Mouse (Mus musculus): ENCODE measurements around the gene Ncor1. TPM values are rescaled to one million over a fixed set of nuclear protein-coding genes. Genes with fewer than 3 reads are reported as not detected.

Ncor1 gene
- 110 and 127 TPM in 2 replicates for polyA plus RNA-seq (2012; rRNA removed)

DNA sequence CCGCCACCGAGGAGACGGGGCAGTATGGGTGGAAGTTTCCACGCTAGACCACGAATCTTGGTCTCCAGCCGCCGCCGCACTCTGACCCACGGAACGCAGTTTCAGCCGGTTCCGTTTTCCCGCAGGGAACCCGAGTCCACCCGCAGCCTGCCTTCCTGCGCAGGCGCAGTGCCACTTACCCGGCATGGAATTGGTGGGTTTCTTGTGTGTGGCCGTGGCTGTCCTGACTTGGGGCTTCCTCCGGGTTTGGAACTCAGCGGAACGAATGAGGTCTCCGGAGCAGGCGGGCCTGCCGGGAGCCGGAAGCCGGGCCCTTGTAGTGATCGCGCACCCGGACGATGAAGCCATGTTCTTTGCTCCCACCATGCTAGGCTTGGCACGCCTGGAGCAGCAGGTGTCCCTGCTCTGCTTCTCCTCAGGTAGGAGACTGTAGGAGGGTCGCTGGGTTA, at the start of gene Ncor1, which contains the start of gene Pigl:
Gene Ncor1, minus strand, starts transcription at position 266 of the 449 bp plus-strand sequence.
Gene Pigl, plus strand, starts transcription at position 185 of the 449 bp plus-strand sequence.
- under 1% methylated on average over 33 of the region's 33 CpGs for WGBS
- H3K4me1 ChIP-seq (ENCODE audit: control insufficient read depth, insufficient read depth, low read length), result no peaks in the 10 kb centered on the region; the same call in 1 of the 2 replicates
- TF ChIP-seq CTCF (conservative IDR thresholded peaks at IDR 0.05; ENCODE audit: insufficient read depth, insufficient read length, low read depth, low read length) (no peak), POLR2A (IDR thresholded peaks at IDR 0.05; ENCODE audit: low read depth, low read length) (peak; percentile 50)
- DNase-seq, result peak; percentile 91
- no peaks in the 10 kb centered on the region for H3K27me3 ChIP-seq (replicated peaks; ENCODE audit: control insufficient read depth, insufficient read depth, low read length)
- no peaks in the 10 kb centered on the region for H3K36me3 ChIP-seq (ENCODE audit: control insufficient read depth, insufficient read depth, low read length)
- peak within 1 kb of the TSS; percentile 94 for H3K27ac ChIP-seq (ENCODE audit: insufficient read depth, low read depth, low read length)
- peak within 1 kb of the TSS; percentile 97 for H3K4me3 ChIP-seq (ENCODE audit: insufficient read depth, low read depth, low read length)

DNA sequence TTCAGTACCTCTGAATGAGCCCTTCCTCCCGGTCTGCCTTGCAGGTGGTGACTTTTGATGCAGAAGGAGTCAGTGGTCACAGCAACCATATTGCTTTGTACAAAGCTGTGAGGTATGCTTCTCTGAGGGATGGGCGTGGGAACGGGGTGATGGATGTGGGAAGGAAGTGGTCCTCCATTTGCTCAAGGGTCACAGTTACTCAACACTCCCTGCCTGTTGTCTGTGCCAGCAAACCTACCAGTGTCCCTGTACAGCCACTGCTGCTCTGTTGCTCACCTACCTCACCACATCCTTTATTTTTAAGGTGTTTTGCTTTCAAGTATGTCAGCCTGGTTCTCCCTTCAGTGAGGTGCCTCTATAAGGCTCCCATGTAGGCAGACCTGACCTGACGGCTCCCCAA, 49.3 kb upstream of the Ncor1 start:
- Histone ChIP-seq H3K27ac (ENCODE audit: insufficient read depth, low read depth, low read length) (no peak overlapping the region), H3K27me3 (replicated peaks; ENCODE audit: control insufficient read depth, insufficient read depth, low read length) (no peaks in the 10 kb centered on the region), H3K36me3 (ENCODE audit: control insufficient read depth, insufficient read depth, low read length) (no peaks in the 10 kb centered on the region), H3K4me1 (ENCODE audit: control insufficient read depth, insufficient read depth, low read length) (no peaks in the 10 kb centered on the region), H3K4me3 (ENCODE audit: insufficient read depth, low read depth, low read length) (no peak overlapping the region)
- TF ChIP-seq CTCF (conservative IDR thresholded peaks at IDR 0.05; ENCODE audit: insufficient read depth, insufficient read length, low read depth, low read length), result no peak
- TF ChIP-seq POLR2A (IDR thresholded peaks at IDR 0.05; ENCODE audit: low read depth, low read length), result no peak
- 88% methylated on average over 4 of the region's 4 CpGs for WGBS
- DNase-seq, result no peak

DNA sequence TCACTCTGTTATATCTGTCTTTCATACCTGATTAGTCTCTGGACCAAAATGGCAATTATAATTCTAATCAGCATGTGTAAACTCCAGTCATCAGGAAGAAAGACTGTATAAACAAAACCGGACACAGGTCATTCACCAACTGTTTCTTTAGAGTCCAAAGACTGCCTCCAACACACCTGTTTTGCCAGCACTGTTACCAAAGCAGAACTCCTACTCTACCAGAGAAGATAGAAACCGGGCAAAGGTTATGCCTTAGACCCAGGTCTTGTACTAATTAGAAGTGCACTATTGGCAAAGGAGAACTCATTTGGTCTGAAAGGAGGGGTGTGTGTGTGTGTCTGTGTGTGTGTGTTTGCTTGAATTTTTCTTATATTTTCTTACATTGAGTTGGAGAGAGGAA, 42.2 kb upstream of the Ncor1 start:
- Histone ChIP-seq H3K4me1 (ENCODE audit: control insufficient read depth, insufficient read depth, low read length) (peaks cover 15% of the 10 kb centered on the region), H3K36me3 (ENCODE audit: control insufficient read depth, insufficient read depth, low read length) (no peaks in the 10 kb centered on the region), H3K27me3 (replicated peaks; ENCODE audit: control insufficient read depth, insufficient read depth, low read length) (no peaks in the 10 kb centered on the region), H3K27ac (ENCODE audit: insufficient read depth, low read depth, low read length) (peak overlapping the region; percentile 58; the same call in 1 of the 2 replicates), H3K4me3 (ENCODE audit: insufficient read depth, low read depth, low read length) (no peak overlapping the region)
- 38% methylated on average over 2 of the region's 2 CpGs for WGBS
- peak; percentile 79 for DNase-seq
- TF ChIP-seq CTCF (conservative IDR thresholded peaks at IDR 0.05; ENCODE audit: insufficient read depth, insufficient read length, low read depth, low read length), result no peak
- TF ChIP-seq POLR2A (IDR thresholded peaks at IDR 0.05; ENCODE audit: low read depth, low read length), result no peak

DNA sequence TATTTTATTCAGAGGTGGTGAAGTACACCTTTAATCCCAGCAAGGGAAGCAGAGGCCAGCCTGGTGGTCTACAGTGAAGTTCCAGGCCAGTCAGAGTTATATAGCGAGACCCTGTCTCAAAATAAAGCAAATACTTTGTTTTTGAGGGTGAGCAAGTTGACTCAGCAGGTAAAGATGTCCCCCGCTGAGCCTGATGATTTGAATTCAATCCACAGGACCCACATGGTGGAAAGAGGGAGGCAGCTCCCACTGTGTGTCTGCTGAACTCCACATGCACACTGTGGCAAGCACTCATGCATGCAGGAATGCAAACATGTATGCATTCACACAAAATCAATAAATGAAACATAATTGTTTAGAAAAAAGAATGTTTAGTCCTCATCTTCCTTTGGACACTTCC, 40.5 kb upstream of the Ncor1 start:
- no peaks in the 10 kb centered on the region for H3K27me3 ChIP-seq (replicated peaks; ENCODE audit: control insufficient read depth, insufficient read depth, low read length)
- no peak overlapping the region for H3K27ac ChIP-seq (ENCODE audit: insufficient read depth, low read depth, low read length)
- no peak for DNase-seq
- H3K36me3 ChIP-seq (ENCODE audit: control insufficient read depth, insufficient read depth, low read length), result no peaks in the 10 kb centered on the region
- H3K4me1 ChIP-seq (ENCODE audit: control insufficient read depth, insufficient read depth, low read length), result peaks cover 27% of the 10 kb centered on the region
- no peak for TF ChIP-seq CTCF (conservative IDR thresholded peaks at IDR 0.05; ENCODE audit: insufficient read depth, insufficient read length, low read depth, low read length)
- TF ChIP-seq POLR2A (IDR thresholded peaks at IDR 0.05; ENCODE audit: low read depth, low read length), result no peak
- H3K4me3 ChIP-seq (ENCODE audit: insufficient read depth, low read depth, low read length), result no peak overlapping the region
- 100% methylated on average over 2 of the region's 2 CpGs for WGBS

DNA sequence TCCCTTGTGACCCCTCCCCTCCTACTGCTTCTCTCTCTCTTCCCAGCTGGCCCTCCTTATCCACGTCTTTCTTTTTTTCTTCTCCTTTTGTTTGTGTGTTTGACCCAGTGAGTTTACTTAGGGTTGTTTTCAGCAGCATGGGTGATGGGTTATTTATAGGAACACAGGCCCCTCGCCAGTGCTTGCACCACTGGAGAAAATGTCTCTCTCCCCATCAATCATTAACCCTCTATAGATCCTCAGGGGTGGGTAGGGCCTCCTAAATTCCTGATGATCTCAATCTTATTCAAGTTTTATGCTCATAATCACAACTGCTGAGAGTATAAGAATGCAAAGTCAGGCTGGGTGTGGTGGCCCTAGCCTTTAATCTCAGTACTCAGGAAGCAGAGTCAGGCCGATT, 38.8 kb upstream of the Ncor1 start:
- Histone ChIP-seq H3K4me3 (ENCODE audit: insufficient read depth, low read depth, low read length) (no peak overlapping the region), H3K27ac (ENCODE audit: insufficient read depth, low read depth, low read length) (no peak overlapping the region), H3K36me3 (ENCODE audit: control insufficient read depth, insufficient read depth, low read length) (no peaks in the 10 kb centered on the region), H3K4me1 (ENCODE audit: control insufficient read depth, insufficient read depth, low read length) (peaks cover 27% of the 10 kb centered on the region), H3K27me3 (replicated peaks; ENCODE audit: control insufficient read depth, insufficient read depth, low read length) (no peaks in the 10 kb centered on the region)
- WGBS, result 51% methylated on average over 3 of the region's 3 CpGs
- TF ChIP-seq POLR2A (IDR thresholded peaks at IDR 0.05; ENCODE audit: low read depth, low read length), result no peak
- no peak for TF ChIP-seq CTCF (conservative IDR thresholded peaks at IDR 0.05; ENCODE audit: insufficient read depth, insufficient read length, low read depth, low read length)
- DNase-seq, result no peak

DNA sequence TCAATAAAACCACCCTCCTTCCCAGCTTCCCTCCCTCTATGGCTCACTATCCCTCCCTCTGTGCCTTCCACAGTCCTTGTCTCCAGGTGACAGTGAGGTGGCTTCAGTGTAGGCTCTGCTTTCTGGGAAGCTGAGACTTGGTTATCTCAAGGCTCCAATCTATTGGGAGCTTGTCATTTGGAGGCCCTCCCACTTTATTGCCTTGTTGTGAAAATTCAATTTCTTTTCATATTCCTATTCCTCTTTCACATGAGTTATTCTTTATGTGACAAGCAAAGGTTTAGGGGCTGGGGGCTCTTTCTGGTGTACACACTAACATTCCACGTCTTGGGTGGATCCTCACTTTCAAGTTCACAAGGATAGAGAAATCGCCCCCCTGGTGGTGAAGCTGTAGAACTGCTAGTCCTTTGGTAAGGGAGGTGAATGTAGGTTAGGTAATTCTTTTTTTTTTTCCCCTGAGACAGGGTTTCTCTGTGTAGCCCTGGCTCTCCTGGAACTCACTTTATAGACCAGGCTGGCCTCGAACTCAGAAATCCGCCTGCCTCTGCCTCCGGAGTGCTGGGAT, 37.9 kb upstream of the Ncor1 start:
- H3K36me3 ChIP-seq (ENCODE audit: control insufficient read depth, insufficient read depth, low read length), result no peaks in the 10 kb centered on the region
- peak; percentile 44 for TF ChIP-seq CTCF (conservative IDR thresholded peaks at IDR 0.05; ENCODE audit: insufficient read depth, insufficient read length, low read depth, low read length)
- TF ChIP-seq POLR2A (IDR thresholded peaks at IDR 0.05; ENCODE audit: low read depth, low read length), result no peak
- H3K4me3 ChIP-seq (ENCODE audit: insufficient read depth, low read depth, low read length), result no peak overlapping the region
- 56% methylated on average over 5 of the region's 5 CpGs for WGBS
- DNase-seq, result no peak
- H3K27me3 ChIP-seq (replicated peaks; ENCODE audit: control insufficient read depth, insufficient read depth, low read length), result no peaks in the 10 kb centered on the region
- H3K27ac ChIP-seq (ENCODE audit: insufficient read depth, low read depth, low read length), result peak overlapping the region; percentile 87; the same call in 1 of the 2 replicates
- H3K4me1 ChIP-seq (ENCODE audit: control insufficient read depth, insufficient read depth, low read length), result peaks cover 27% of the 10 kb centered on the region

DNA sequence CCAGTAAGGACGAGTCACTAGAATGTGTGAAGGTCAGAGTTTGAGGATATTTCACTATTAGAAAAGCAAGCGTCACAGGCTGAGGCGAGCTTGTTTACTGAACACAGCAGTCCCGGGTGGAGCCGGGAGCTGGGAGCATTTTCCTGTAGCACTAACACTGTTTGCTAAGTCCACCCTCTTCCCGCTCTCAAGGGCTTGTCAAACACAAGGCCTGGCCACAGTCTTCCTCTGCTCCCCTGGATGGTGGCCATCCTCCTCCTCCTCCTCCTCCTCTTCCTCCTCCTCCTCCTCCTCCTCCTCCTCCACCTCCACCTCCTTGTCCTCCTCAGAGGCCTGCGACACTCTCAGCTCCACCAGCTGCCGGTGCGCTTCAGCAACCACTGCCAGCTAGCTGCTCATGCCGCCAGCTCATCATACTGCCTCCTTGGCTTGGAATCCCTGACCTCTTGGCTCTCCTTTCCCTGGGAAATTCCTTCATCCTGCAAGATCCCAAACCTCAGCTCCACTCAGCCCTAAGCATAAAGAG, 37.0 kb upstream of the Ncor1 start:
- 14% methylated on average over 10 of the region's 10 CpGs for WGBS
- DNase-seq, result peak; percentile 79
- Histone ChIP-seq H3K27ac (ENCODE audit: insufficient read depth, low read depth, low read length) (peak overlapping the region; percentile 87), H3K27me3 (replicated peaks; ENCODE audit: control insufficient read depth, insufficient read depth, low read length) (no peaks in the 10 kb centered on the region), H3K4me1 (ENCODE audit: control insufficient read depth, insufficient read depth, low read length) (peaks cover 20% of the 10 kb centered on the region), H3K4me3 (ENCODE audit: insufficient read depth, low read depth, low read length) (no peak overlapping the region), H3K36me3 (ENCODE audit: control insufficient read depth, insufficient read depth, low read length) (no peaks in the 10 kb centered on the region)
- TF ChIP-seq CTCF (conservative IDR thresholded peaks at IDR 0.05; ENCODE audit: insufficient read depth, insufficient read length, low read depth, low read length) (no peak), POLR2A (IDR thresholded peaks at IDR 0.05; ENCODE audit: low read depth, low read length) (no peak)

Data from kidney, adult 2 months (tissue).